Mouse (Mus musculus): ENCODE results near the gene Agtr1a. TPM values are rescaled to one million over a fixed set of nuclear protein-coding genes. Genes with fewer than 3 reads are reported as not detected.

The Agtr1a gene
- polyA plus RNA-seq (2014; fragmentation: Nextera tagmentation; extraction: Ambion mirVana), result 1.2 and 1.3 TPM in 2 replicates

- WGBS, result under 1% methylated on average over 33 of the region's 33 CpGs
- peak; percentile 96 for ATAC-seq
- peak; percentile 64 for DNase-seq (ENCODE audit: low spot score)
- H3K36me3 ChIP-seq (ENCODE audit: control insufficient read depth, insufficient read depth, low read length), result no peaks in the 10 kb centered on the region
- H3K4me2 ChIP-seq (ENCODE audit: low read length), result peak within 1 kb of the TSS; percentile 93
- peak within 1 kb of the TSS; percentile 46 for H3K4me3 ChIP-seq (ENCODE audit: low read depth, low read length)
- H3K27ac ChIP-seq (ENCODE audit: low read depth, low read length), result no peak within 1 kb of the TSS
- no peaks in the 10 kb centered on the region for H3K27me3 ChIP-seq (replicated peaks; ENCODE audit: control insufficient read depth, insufficient read depth, low read length)
- peaks cover 8% of the 10 kb centered on the region; the same call in 1 of the 2 replicates for H3K4me1 ChIP-seq (ENCODE audit: control insufficient read depth, insufficient read depth, low read length)
- H3K9ac ChIP-seq (ENCODE audit: low read length), result peak within 1 kb of the TSS; percentile 65
- H3K9me3 ChIP-seq (replicated peaks; ENCODE audit: control insufficient read depth, low read length), result no peaks in the 10 kb centered on the region
Observed at GRCm38 (mm10) chr13:30336148-30336801, at the start of gene Agtr1a. Agtr1a (plus strand) TSS chr13:30336441.

- WGBS, result 83% methylated on average over 4 of the region's 4 CpGs
- H3K9ac ChIP-seq (ENCODE audit: low read length), result no peak overlapping the region
- no peak overlapping the region for H3K4me2 ChIP-seq (ENCODE audit: low read length)
- no peaks in the 10 kb centered on the region for H3K4me1 ChIP-seq (ENCODE audit: control insufficient read depth, insufficient read depth, low read length)
- H3K36me3 ChIP-seq (ENCODE audit: control insufficient read depth, insufficient read depth, low read length), result no peaks in the 10 kb centered on the region
- H3K27me3 ChIP-seq (replicated peaks; ENCODE audit: control insufficient read depth, insufficient read depth, low read length), result no peaks in the 10 kb centered on the region
- no peak overlapping the region for H3K4me3 ChIP-seq (ENCODE audit: low read depth, low read length)
- no peak for ATAC-seq
- DNase-seq (ENCODE audit: low spot score), result no peak
- no peak overlapping the region for H3K27ac ChIP-seq (ENCODE audit: low read depth, low read length)
- H3K9me3 ChIP-seq (replicated peaks; ENCODE audit: control insufficient read depth, low read length), result no peaks in the 10 kb centered on the region
Observed at GRCm38 (mm10) chr13:30310221-30310620, 26.0 kb upstream of the Agtr1a start.

- no peak overlapping the region for H3K4me3 ChIP-seq (ENCODE audit: low read depth, low read length)
- peaks cover 3% of the 10 kb centered on the region; the same call in 1 of the 2 replicates for H3K4me1 ChIP-seq (ENCODE audit: control insufficient read depth, insufficient read depth, low read length)
- no peak overlapping the region for H3K27ac ChIP-seq (ENCODE audit: low read depth, low read length)
- no peaks in the 10 kb centered on the region for H3K27me3 ChIP-seq (replicated peaks; ENCODE audit: control insufficient read depth, insufficient read depth, low read length)
- H3K9me3 ChIP-seq (replicated peaks; ENCODE audit: control insufficient read depth, low read length), result no peaks in the 10 kb centered on the region
- no peak overlapping the region for H3K9ac ChIP-seq (ENCODE audit: low read length)
- 53% methylated on average over 11 of the region's 11 CpGs for WGBS
- ATAC-seq (no peak), DNase-seq (ENCODE audit: low spot score) (peak; percentile 10)
- no peaks in the 10 kb centered on the region for H3K36me3 ChIP-seq (ENCODE audit: control insufficient read depth, insufficient read depth, low read length)
- no peak overlapping the region for H3K4me2 ChIP-seq (ENCODE audit: low read length)
Observed at GRCm38 (mm10) chr13:30324669-30325346, 11.4 kb upstream of the Agtr1a start.

- H3K27me3 ChIP-seq (replicated peaks; ENCODE audit: control insufficient read depth, insufficient read depth, low read length), result no peaks in the 10 kb centered on the region
- H3K27ac ChIP-seq (ENCODE audit: low read depth, low read length), result no peak overlapping the region
- H3K4me3 ChIP-seq (ENCODE audit: low read depth, low read length), result no peak overlapping the region
- no peaks in the 10 kb centered on the region for H3K9me3 ChIP-seq (replicated peaks; ENCODE audit: control insufficient read depth, low read length)
- WGBS, result 83% methylated on average over 5 of the region's 5 CpGs
- no peak for ATAC-seq
- no peak for DNase-seq (ENCODE audit: low spot score)
- H3K4me2 ChIP-seq (ENCODE audit: low read length), result no peak overlapping the region
- H3K9ac ChIP-seq (ENCODE audit: low read length), result no peak overlapping the region
- no peaks in the 10 kb centered on the region for H3K36me3 ChIP-seq (ENCODE audit: control insufficient read depth, insufficient read depth, low read length)
- 0 out of 2 replicates have a peak, but pooled peaks cover 2% of the 10 kb centered on the region for H3K4me1 ChIP-seq (ENCODE audit: control insufficient read depth, insufficient read depth, low read length)
Observed at GRCm38 (mm10) chr13:30331061-30331460, 5.2 kb upstream of the Agtr1a start.

- Histone ChIP-seq H3K9me3 (replicated peaks; ENCODE audit: control insufficient read depth, low read length) (no peaks in the 10 kb centered on the region), H3K4me2 (ENCODE audit: low read length) (no peak overlapping the region), H3K36me3 (ENCODE audit: control insufficient read depth, insufficient read depth, low read length) (no peaks in the 10 kb centered on the region), H3K27ac (ENCODE audit: low read depth, low read length) (no peak overlapping the region), H3K27me3 (replicated peaks; ENCODE audit: control insufficient read depth, insufficient read depth, low read length) (no peaks in the 10 kb centered on the region), H3K4me1 (ENCODE audit: control insufficient read depth, insufficient read depth, low read length) (peaks cover 6% of the 10 kb centered on the region; the same call in 1 of the 2 replicates), H3K4me3 (ENCODE audit: low read depth, low read length) (no peak overlapping the region), H3K9ac (ENCODE audit: low read length) (no peak overlapping the region)
- 84% methylated on average over 6 of the region's 6 CpGs for WGBS
- DNase-seq (ENCODE audit: low spot score) (no peak), ATAC-seq (no peak)
Observed at GRCm38 (mm10) chr13:30331851-30332250, 4.4 kb upstream of the Agtr1a start.

- no peaks in the 10 kb centered on the region for H3K9me3 ChIP-seq (replicated peaks; ENCODE audit: control insufficient read depth, low read length)
- no peak overlapping the region for H3K4me3 ChIP-seq (ENCODE audit: low read depth, low read length)
- 68% methylated on average over 5 of the region's 5 CpGs for WGBS
- DNase-seq (ENCODE audit: low spot score), result no peak
- no peaks in the 10 kb centered on the region for H3K36me3 ChIP-seq (ENCODE audit: control insufficient read depth, insufficient read depth, low read length)
- no peak for ATAC-seq
- H3K9ac ChIP-seq (ENCODE audit: low read length), result no peak overlapping the region
- peaks cover 8% of the 10 kb centered on the region; the same call in 1 of the 2 replicates for H3K4me1 ChIP-seq (ENCODE audit: control insufficient read depth, insufficient read depth, low read length)
- no peak overlapping the region for H3K27ac ChIP-seq (ENCODE audit: low read depth, low read length)
- H3K27me3 ChIP-seq (replicated peaks; ENCODE audit: control insufficient read depth, insufficient read depth, low read length), result no peaks in the 10 kb centered on the region
- no peak overlapping the region for H3K4me2 ChIP-seq (ENCODE audit: low read length)
Observed at GRCm38 (mm10) chr13:30332581-30332980, 3.7 kb upstream of the Agtr1a start.

GRCm38 (mm10) chr13:30334667-30335066 is 1.6 kb upstream of the Agtr1a start:
- 68% methylated on average over 3 of the region's 3 CpGs for WGBS
- H3K36me3 ChIP-seq (ENCODE audit: control insufficient read depth, insufficient read depth, low read length), result no peaks in the 10 kb centered on the region
- H3K9ac ChIP-seq (ENCODE audit: low read length), result no peak overlapping the region
- H3K27me3 ChIP-seq (replicated peaks; ENCODE audit: control insufficient read depth, insufficient read depth, low read length), result no peaks in the 10 kb centered on the region
- peaks cover 8% of the 10 kb centered on the region; the same call in 1 of the 2 replicates for H3K4me1 ChIP-seq (ENCODE audit: control insufficient read depth, insufficient read depth, low read length)
- no peak overlapping the region for H3K4me2 ChIP-seq (ENCODE audit: low read length)
- ATAC-seq (no peak), DNase-seq (ENCODE audit: low spot score) (no peak)
- no peaks in the 10 kb centered on the region for H3K9me3 ChIP-seq (replicated peaks; ENCODE audit: control insufficient read depth, low read length)
- H3K27ac ChIP-seq (ENCODE audit: low read depth, low read length), result no peak overlapping the region
- no peak overlapping the region for H3K4me3 ChIP-seq (ENCODE audit: low read depth, low read length)

- H3K4me1 ChIP-seq (ENCODE audit: control insufficient read depth, insufficient read depth, low read length), result peaks cover 8% of the 10 kb centered on the region; the same call in 1 of the 2 replicates
- no peaks in the 10 kb centered on the region for H3K27me3 ChIP-seq (replicated peaks; ENCODE audit: control insufficient read depth, insufficient read depth, low read length)
- no peak for ATAC-seq
- whole genome bisulfite sequencing, result 27% methylated on average over 9 of the region's 9 CpGs
- no peak for DNase-seq (ENCODE audit: low spot score)
- peak overlapping the region; percentile 46 for H3K4me3 ChIP-seq (ENCODE audit: low read depth, low read length)
- no peaks in the 10 kb centered on the region for H3K36me3 ChIP-seq (ENCODE audit: control insufficient read depth, insufficient read depth, low read length)
- peak overlapping the region; percentile 93 for H3K4me2 ChIP-seq (ENCODE audit: low read length)
- H3K27ac ChIP-seq (ENCODE audit: low read depth, low read length), result no peak overlapping the region
- H3K9me3 ChIP-seq (replicated peaks; ENCODE audit: control insufficient read depth, low read length), result no peaks in the 10 kb centered on the region
- H3K9ac ChIP-seq (ENCODE audit: low read length), result peak overlapping the region; percentile 65; the same call in 1 of the 2 replicates
Observed at GRCm38 (mm10) chr13:30336913-30337312, 672 bp downstream of the Agtr1a start.

- peaks cover 8% of the 10 kb centered on the region; the same call in 1 of the 2 replicates for H3K4me1 ChIP-seq (ENCODE audit: control insufficient read depth, insufficient read depth, low read length)
- no peak overlapping the region for H3K4me3 ChIP-seq (ENCODE audit: low read depth, low read length)
- H3K9me3 ChIP-seq (replicated peaks; ENCODE audit: control insufficient read depth, low read length), result no peaks in the 10 kb centered on the region
- ATAC-seq (no peak), DNase-seq (ENCODE audit: low spot score) (no peak)
- 78% methylated on average over 7 of the region's 7 CpGs for WGBS
- H3K27me3 ChIP-seq (replicated peaks; ENCODE audit: control insufficient read depth, insufficient read depth, low read length), result no peaks in the 10 kb centered on the region
- no peak overlapping the region for H3K27ac ChIP-seq (ENCODE audit: low read depth, low read length)
- no peak overlapping the region for H3K4me2 ChIP-seq (ENCODE audit: low read length)
- no peaks in the 10 kb centered on the region for H3K36me3 ChIP-seq (ENCODE audit: control insufficient read depth, insufficient read depth, low read length)
- H3K9ac ChIP-seq (ENCODE audit: low read length), result no peak overlapping the region
Observed at GRCm38 (mm10) chr13:30337646-30338045, 1.4 kb downstream of the Agtr1a start.
